Mouse (Mus musculus): ENCODE data around the gene Mad2l2. TPM values are rescaled to one million over a fixed set of nuclear protein-coding genes. Genes with fewer than 3 reads are reported as not detected.

Mad2l2 gene
- polyA plus RNA-seq (2014; fragmentation: Nextera tagmentation; extraction: Ambion mirVana), result 71.7 and 78.3 TPM in 2 replicates

DNA sequence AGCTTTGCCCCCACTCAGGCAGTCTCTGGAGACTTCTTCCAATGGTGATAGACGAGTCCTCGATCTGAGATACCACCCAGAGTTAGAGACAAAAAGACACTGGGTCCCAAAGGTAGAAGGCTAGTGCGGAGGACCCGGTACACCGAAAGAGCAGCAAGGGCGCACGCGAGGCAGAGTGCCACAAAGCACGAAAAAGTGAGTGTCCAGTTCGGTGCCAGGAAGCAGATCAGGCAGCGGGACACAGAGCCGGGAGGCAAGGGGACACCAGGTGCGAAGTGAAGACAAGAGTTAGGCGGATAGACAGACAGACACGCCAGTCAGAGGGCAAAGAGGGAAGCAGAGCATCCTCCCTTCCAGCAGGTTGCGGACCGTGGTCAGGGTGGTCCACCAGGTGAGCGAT is at the start of gene Mad2l2:
TSS of gene Mad2l2 (plus strand) at position 252 of the 400 bp plus-strand sequence.
- peaks cover 14% of the 10 kb centered on the region for H3K4me1 ChIP-seq (ENCODE audit: control insufficient read depth, insufficient read depth, low read length)
- ATAC-seq (ENCODE audit: insufficient read depth, low FRiP score, low TSS enrichment), result no peak
- peak within 1 kb of the TSS; percentile 63 for H3K4me3 ChIP-seq (ENCODE audit: low read depth, low read length)
- H3K27ac ChIP-seq (ENCODE audit: low read depth, low read length), result peak within 1 kb of the TSS; percentile 99
- 1% methylated on average over 18 of the region's 18 CpGs for WGBS
- H3K4me2 ChIP-seq (ENCODE audit: low read depth), result peak within 1 kb of the TSS; percentile 92
- peak within 1 kb of the TSS; percentile 98 for H3K9ac ChIP-seq (ENCODE audit: low read length)
- peaks cover 13% of the 10 kb centered on the region; the same call in 1 of the 2 replicates for H3K27me3 ChIP-seq (ENCODE audit: control insufficient read depth, insufficient read depth, low read length)
- H3K36me3 ChIP-seq (ENCODE audit: control insufficient read depth, insufficient read depth, low read length), result no peaks in the 10 kb centered on the region
- H3K9me3 ChIP-seq (ENCODE audit: control insufficient read depth, low read length), result 0 out of 2 replicates have a peak, but pooled peaks cover 2% of the 10 kb centered on the region
- no peak for DNase-seq (ENCODE audit: low spot score)

DNA sequence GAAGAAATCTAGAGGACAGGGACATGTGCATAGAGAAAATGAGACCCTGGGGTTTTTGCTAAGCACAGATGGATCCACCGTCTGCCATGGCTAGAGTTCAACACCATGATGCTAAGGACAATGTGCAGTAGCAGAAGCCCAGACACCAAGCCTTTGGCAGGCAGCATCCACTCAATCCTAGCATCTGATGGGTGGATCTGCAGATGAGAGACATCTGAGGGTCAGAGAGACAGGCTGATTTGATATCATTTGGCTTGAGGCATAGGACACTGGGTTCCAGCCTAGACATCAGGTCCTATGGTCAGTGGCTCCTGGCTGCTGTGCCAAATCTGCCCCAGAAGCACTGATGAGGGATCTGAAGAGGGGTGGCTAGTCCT is 49.6 kb upstream of the Mad2l2 start:
- Histone ChIP-seq H3K4me2 (ENCODE audit: low read depth) (no peak overlapping the region), H3K9me3 (ENCODE audit: control insufficient read depth, low read length) (no peaks in the 10 kb centered on the region), H3K36me3 (ENCODE audit: control insufficient read depth, insufficient read depth, low read length) (no peaks in the 10 kb centered on the region), H3K27me3 (ENCODE audit: control insufficient read depth, insufficient read depth, low read length) (no peaks in the 10 kb centered on the region), H3K4me1 (ENCODE audit: control insufficient read depth, insufficient read depth, low read length) (peaks cover 5% of the 10 kb centered on the region; the same call in 1 of the 2 replicates), H3K4me3 (ENCODE audit: low read depth, low read length) (no peak overlapping the region), H3K27ac (ENCODE audit: low read depth, low read length) (no peak overlapping the region), H3K9ac (ENCODE audit: low read length) (no peak overlapping the region)
- 92% methylated on average over 1 of the region's 1 CpGs for WGBS
- ATAC-seq (ENCODE audit: insufficient read depth, low FRiP score, low TSS enrichment) (no peak), DNase-seq (ENCODE audit: low spot score) (no peak)

GRCm38 (mm10) chr4:148081201-148081600 is 49.0 kb upstream of the Mad2l2 start:
- ATAC-seq (ENCODE audit: insufficient read depth, low FRiP score, low TSS enrichment) (no peak), DNase-seq (ENCODE audit: low spot score) (no peak)
- Histone ChIP-seq H3K27ac (ENCODE audit: low read depth, low read length) (no peak overlapping the region), H3K36me3 (ENCODE audit: control insufficient read depth, insufficient read depth, low read length) (no peaks in the 10 kb centered on the region), H3K27me3 (ENCODE audit: control insufficient read depth, insufficient read depth, low read length) (no peaks in the 10 kb centered on the region), H3K9me3 (ENCODE audit: control insufficient read depth, low read length) (no peaks in the 10 kb centered on the region), H3K4me2 (ENCODE audit: low read depth) (no peak overlapping the region), H3K4me1 (ENCODE audit: control insufficient read depth, insufficient read depth, low read length) (peaks cover 8% of the 10 kb centered on the region; the same call in 1 of the 2 replicates), H3K4me3 (ENCODE audit: low read depth, low read length) (no peak overlapping the region), H3K9ac (ENCODE audit: low read length) (no peak overlapping the region)
- 94% methylated on average over 10 of the region's 10 CpGs for WGBS

DNA sequence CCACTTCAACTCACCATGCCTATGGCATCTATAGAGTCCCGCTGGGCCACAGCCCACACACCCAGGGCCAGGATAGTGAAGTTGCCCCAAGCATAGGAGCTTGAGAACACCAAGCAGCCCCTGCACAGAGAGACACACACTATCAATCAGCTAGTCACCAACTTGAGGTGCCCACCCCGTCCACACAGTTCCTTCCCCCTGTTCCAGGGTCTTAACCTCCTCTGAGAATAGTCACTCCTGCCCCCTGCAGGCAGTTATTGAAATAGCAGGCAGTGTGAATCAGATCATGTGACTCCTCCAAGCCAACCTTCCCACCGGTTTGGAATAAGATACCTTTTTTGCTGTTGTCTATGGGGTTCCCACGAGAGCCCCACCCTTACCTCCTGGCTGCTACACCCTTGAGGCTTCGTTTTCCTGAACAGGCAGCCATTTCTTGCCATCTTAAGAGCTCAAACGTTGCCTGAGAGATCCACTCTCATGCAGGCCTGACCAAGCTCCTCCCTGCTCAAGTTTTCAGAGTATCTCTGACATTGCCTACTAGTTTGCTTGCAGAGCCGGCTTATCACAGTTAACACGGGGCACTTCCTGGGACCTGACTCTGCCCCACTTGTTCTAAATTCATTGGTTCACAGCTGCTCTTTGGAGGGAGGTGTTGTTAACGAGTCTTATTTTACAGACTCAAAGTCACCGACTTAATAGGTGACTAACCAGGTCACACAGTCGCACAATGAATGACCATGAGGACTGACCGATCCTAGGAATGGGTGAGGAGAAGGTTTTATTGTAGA is 47.7 kb upstream of the Mad2l2 start:
- Histone ChIP-seq H3K27ac (ENCODE audit: low read depth, low read length) (no peak overlapping the region), H3K9ac (ENCODE audit: low read length) (no peak overlapping the region), H3K4me2 (ENCODE audit: low read depth) (no peak overlapping the region), H3K4me3 (ENCODE audit: low read depth, low read length) (no peak overlapping the region), H3K27me3 (ENCODE audit: control insufficient read depth, insufficient read depth, low read length) (no peaks in the 10 kb centered on the region), H3K9me3 (ENCODE audit: control insufficient read depth, low read length) (no peaks in the 10 kb centered on the region), H3K36me3 (ENCODE audit: control insufficient read depth, insufficient read depth, low read length) (no peaks in the 10 kb centered on the region), H3K4me1 (ENCODE audit: control insufficient read depth, insufficient read depth, low read length) (peaks cover 13% of the 10 kb centered on the region; the same call in 1 of the 2 replicates)
- ATAC-seq (ENCODE audit: insufficient read depth, low FRiP score, low TSS enrichment) (no peak), DNase-seq (ENCODE audit: low spot score) (peak; percentile 67)
- WGBS, result 55% methylated on average over 12 of the region's 12 CpGs

DNA sequence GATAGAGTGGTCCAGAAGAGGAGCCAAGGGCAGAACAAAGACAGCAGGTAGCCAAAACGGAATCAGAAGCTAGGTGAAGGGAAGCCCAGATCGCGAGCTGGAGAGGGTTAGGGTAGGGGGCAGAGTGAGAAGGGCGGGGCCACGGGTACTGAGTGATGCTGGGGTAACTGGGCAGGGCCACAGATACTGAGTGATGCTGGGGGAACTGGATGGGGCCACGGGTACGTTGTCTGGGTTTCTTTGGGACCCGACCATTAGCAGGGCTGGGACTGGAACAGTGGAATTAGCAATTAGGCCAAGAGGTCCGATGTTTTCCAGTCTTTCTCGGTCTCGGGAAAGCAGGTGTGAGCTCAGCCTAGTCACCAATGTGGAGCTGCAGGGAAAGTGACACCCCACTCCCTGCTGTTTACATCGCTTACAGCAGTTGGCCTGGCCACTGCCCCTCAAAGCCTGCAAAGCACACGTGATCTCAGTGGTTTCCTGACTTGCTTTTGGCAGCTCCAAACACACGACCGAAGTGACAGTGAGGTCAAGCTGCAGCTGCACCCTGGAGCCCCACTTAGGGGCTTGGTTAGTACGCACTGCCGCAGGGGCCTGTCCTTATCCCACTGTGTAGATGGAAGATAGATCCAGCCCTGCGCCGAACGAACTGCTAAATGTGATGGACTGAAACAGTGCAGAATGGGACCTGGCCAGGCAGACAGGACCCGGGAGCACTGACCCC is 46.8 kb upstream of the Mad2l2 start:
- 63% methylated on average over 21 of the region's 21 CpGs for WGBS
- H3K4me3 ChIP-seq (ENCODE audit: low read depth, low read length), result no peak overlapping the region
- H3K27ac ChIP-seq (ENCODE audit: low read depth, low read length), result no peak overlapping the region
- H3K27me3 ChIP-seq (ENCODE audit: control insufficient read depth, insufficient read depth, low read length), result no peaks in the 10 kb centered on the region
- no peak overlapping the region for H3K9ac ChIP-seq (ENCODE audit: low read length)
- H3K4me1 ChIP-seq (ENCODE audit: control insufficient read depth, insufficient read depth, low read length), result peaks cover 15% of the 10 kb centered on the region; the same call in 1 of the 2 replicates
- H3K36me3 ChIP-seq (ENCODE audit: control insufficient read depth, insufficient read depth, low read length), result no peaks in the 10 kb centered on the region
- DNase-seq (ENCODE audit: low spot score) (no peak), ATAC-seq (ENCODE audit: insufficient read depth, low FRiP score, low TSS enrichment) (no peak)
- H3K9me3 ChIP-seq (ENCODE audit: control insufficient read depth, low read length), result no peaks in the 10 kb centered on the region
- H3K4me2 ChIP-seq (ENCODE audit: low read depth), result no peak overlapping the region

DNA sequence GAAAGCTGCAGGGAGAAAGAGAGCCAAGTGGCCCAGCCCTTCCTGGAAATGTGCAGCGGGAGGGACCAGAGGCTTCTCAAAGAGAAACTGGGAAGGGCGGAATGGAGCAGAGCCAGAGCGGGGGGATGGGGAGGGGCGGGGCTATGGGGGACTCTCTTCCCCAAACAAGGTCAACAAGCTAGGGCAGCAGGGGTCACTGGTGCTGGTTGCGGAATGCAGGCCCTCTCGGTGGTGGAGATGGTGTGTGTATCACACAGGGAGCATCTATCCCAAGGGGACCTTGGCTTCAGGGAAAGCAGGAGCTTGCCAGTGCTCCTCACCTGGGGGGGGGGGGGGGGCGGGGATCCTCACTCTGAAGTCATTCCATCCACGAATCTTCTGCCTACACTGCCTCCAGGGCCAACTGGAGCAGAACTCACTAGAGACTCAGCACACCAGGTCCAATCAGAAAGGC is 45.9 kb upstream of the Mad2l2 start:
- H3K27me3 ChIP-seq (ENCODE audit: control insufficient read depth, insufficient read depth, low read length), result no peaks in the 10 kb centered on the region
- 5% methylated on average over 7 of the region's 8 CpGs for WGBS
- peaks cover 15% of the 10 kb centered on the region; the same call in 1 of the 2 replicates for H3K4me1 ChIP-seq (ENCODE audit: control insufficient read depth, insufficient read depth, low read length)
- no peak overlapping the region for H3K27ac ChIP-seq (ENCODE audit: low read depth, low read length)
- H3K4me2 ChIP-seq (ENCODE audit: low read depth), result no peak overlapping the region
- ATAC-seq (ENCODE audit: insufficient read depth, low FRiP score, low TSS enrichment), result no peak
- no peaks in the 10 kb centered on the region for H3K9me3 ChIP-seq (ENCODE audit: control insufficient read depth, low read length)
- DNase-seq (ENCODE audit: low spot score), result no peak
- no peaks in the 10 kb centered on the region for H3K36me3 ChIP-seq (ENCODE audit: control insufficient read depth, insufficient read depth, low read length)
- no peak overlapping the region for H3K4me3 ChIP-seq (ENCODE audit: low read depth, low read length)
- no peak overlapping the region for H3K9ac ChIP-seq (ENCODE audit: low read length)

GRCm38 (mm10) chr4:148085131-148085906 is 44.9 kb upstream of the Mad2l2 start:
- Histone ChIP-seq H3K27ac (ENCODE audit: low read depth, low read length) (no peak overlapping the region), H3K4me1 (ENCODE audit: control insufficient read depth, insufficient read depth, low read length) (peaks cover 15% of the 10 kb centered on the region; the same call in 1 of the 2 replicates), H3K9ac (ENCODE audit: low read length) (no peak overlapping the region), H3K27me3 (ENCODE audit: control insufficient read depth, insufficient read depth, low read length) (no peaks in the 10 kb centered on the region), H3K36me3 (ENCODE audit: control insufficient read depth, insufficient read depth, low read length) (no peaks in the 10 kb centered on the region), H3K9me3 (ENCODE audit: control insufficient read depth, low read length) (no peaks in the 10 kb centered on the region), H3K4me2 (ENCODE audit: low read depth) (no peak overlapping the region), H3K4me3 (ENCODE audit: low read depth, low read length) (no peak overlapping the region)
- ATAC-seq (ENCODE audit: insufficient read depth, low FRiP score, low TSS enrichment), result no peak
- 42% methylated on average over 10 of the region's 10 CpGs for WGBS
- DNase-seq (ENCODE audit: low spot score), result no peak

DNA sequence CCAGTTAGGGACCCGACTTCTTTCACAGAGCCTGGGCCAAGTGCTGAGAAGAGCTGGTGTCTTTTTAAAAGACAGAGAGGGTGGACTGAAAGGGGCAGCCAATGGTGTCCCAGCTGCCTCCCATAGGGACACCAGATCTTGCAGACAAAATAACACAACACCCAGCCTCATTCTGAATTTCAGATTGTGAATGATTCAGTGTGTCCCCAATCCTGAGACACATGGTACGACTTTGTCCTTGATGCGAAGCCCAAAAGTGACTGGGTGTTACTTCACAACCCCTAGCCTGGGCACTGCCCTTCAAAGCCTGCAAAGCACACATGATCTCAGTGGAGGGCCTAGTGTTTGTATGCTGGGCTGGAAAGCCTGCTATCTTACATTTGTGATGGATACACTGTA is 44.3 kb upstream of the Mad2l2 start:
- no peak for ATAC-seq (ENCODE audit: insufficient read depth, low FRiP score, low TSS enrichment)
- no peak overlapping the region for H3K9ac ChIP-seq (ENCODE audit: low read length)
- no peak overlapping the region for H3K27ac ChIP-seq (ENCODE audit: low read depth, low read length)
- H3K36me3 ChIP-seq (ENCODE audit: control insufficient read depth, insufficient read depth, low read length), result no peaks in the 10 kb centered on the region
- no peak overlapping the region for H3K4me2 ChIP-seq (ENCODE audit: low read depth)
- peaks cover 15% of the 10 kb centered on the region; the same call in 1 of the 2 replicates for H3K4me1 ChIP-seq (ENCODE audit: control insufficient read depth, insufficient read depth, low read length)
- no peaks in the 10 kb centered on the region for H3K9me3 ChIP-seq (ENCODE audit: control insufficient read depth, low read length)
- DNase-seq (ENCODE audit: low spot score), result no peak
- no peaks in the 10 kb centered on the region for H3K27me3 ChIP-seq (ENCODE audit: control insufficient read depth, insufficient read depth, low read length)
- H3K4me3 ChIP-seq (ENCODE audit: low read depth, low read length), result no peak overlapping the region
- 65% methylated on average over 3 of the region's 3 CpGs for WGBS

Data from neural tube, embryonic 11.5 days (tissue).